Mouse (Mus musculus) olfactory bulb, adult 2 months (tissue): Measurements from ENCODE around the gene Ramp1. TPM values are rescaled to one million over a fixed set of nuclear protein-coding genes. Genes with fewer than 3 reads are reported as not detected.

Experiments used
- H3K27ac ChIP-seq: fragments of 200-500 bp; 2 replicates; pipeline ENCODE4 v1.5.1; 2012; ENCODE audit warnings: low read depth, low read length; ENCODE audit not compliant: insufficient read depth
- H3K4me1 ChIP-seq: fragments of 200-500 bp; 2 replicates; pipeline ENCODE4 v1.6.1; 2012; ENCODE audit warnings: low read length; ENCODE audit not compliant: control insufficient read depth, insufficient read depth
- H3K4me3 ChIP-seq: fragments of 200-500 bp; 2 replicates; pipeline ENCODE4 v1.5.1; 2012; ENCODE audit warnings: mild to moderate bottlenecking, low read depth, low read length, moderate library complexity; ENCODE audit not compliant: insufficient read depth
- CTCF ChIP-seq: fragments of 200-500 bp; IDR thresholded peaks from 2 replicates; pipeline ENCODE4 v1.5.1; 2012; ENCODE audit warnings: low read depth, mild to moderate bottlenecking, low read length, moderate library complexity; ENCODE audit not compliant: insufficient read depth
- POLR2A ChIP-seq: fragments of 200-500 bp; IDR thresholded peaks from 2 replicates; pipeline ENCODE4 v1.6.1; 2012; ENCODE audit warnings: mild to moderate bottlenecking, low read depth, low read length, moderate library complexity; ENCODE audit not compliant: insufficient read depth
- WGBS: fragments of 180-500 bp; shearing (Covaris S2); methylation state at CpG from one replicate; pipeline ENCODE4 v1.1.7; 2018; 5-methylcytosine and 5-hydroxymethylcytosine counted together
- polyA plus RNA-seq: library from polyadenylated mRNA; stranded (reverse); fragments of >200 nt; gene quantifications from 2 replicates; pipeline ENCODE4 v1.2.4, GENCODE M21; 2012; ENCODE audit warnings: low replicate concordance; ENCODE audit not compliant: missing spikeins, insufficient read depth, insufficient read length

Ramp1 gene
- polyA plus RNA-seq: not detected in 2 replicates

DNA sequence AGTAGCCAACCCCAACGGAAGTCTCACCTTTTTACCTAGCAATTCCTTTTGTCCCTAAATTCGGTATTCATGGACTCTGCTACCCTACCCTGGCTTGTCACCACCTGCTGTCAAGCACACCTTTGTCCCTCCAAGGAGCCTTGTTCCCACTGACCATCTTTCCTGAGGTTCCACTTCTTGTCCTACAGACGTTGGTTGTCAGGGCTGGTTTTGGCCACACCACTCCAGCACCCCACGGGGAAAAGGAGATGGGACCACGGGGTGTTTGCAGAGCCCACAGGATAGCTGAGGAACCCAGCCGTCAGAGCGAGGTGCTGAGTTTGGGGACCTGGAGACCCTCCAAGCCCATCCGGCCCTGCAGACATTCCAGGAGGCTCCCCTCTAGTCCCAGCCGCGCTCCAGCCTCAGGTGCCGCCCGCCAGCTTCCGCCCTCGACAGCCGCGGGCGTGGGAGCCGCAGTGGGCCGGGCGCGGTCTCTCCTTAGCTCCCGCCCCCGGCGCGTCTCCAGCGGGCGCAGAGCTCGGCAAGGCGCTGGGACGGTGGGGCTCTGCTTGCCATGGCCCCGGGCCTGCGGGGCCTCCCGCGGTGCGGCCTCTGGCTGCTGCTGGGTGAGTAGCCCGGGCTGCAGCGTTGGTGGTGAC is at the start of gene Ramp1:
Ramp1 (plus strand) TSS at position 290 of the 641 bp plus-strand sequence.
- peak within 1 kb of the TSS; percentile 32 for H3K27ac ChIP-seq
- peak within 1 kb of the TSS; percentile 70 for H3K4me3 ChIP-seq
- no peak for TF ChIP-seq CTCF
- TF ChIP-seq POLR2A: 0 out of 2 replicates have a peak, but pooled peaks have one; percentile 22
- WGBS: 4% methylated on average over 37 of the region's 37 CpGs
- H3K4me1 ChIP-seq: peaks cover 16% of the 10 kb centered on the region

DNA sequence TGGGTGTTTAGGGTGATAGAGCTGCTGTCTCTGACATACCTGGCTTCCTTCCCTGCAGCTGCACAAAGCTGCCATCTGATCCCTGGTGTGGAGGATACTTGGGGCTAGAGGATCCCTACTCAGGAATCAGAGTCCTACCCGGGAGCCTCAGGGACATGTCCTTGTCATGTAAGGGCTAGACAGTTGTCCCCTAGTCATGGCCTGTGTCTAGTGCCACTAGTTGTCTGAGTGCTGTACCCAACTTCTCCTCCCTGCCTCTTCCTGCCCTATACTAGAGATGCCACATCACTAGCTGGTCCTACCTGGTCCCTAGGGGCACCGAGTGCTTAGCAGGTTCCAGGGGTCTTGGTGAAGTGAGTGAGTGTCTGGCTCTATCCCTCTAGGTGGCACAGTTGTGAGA is 42.6 kb upstream of the Ramp1 start:
- no peak for TF ChIP-seq POLR2A
- TF ChIP-seq CTCF: no peak
- Histone ChIP-seq H3K4me1 (no peaks in the 10 kb centered on the region), H3K4me3 (no peak overlapping the region), H3K27ac (no peak overlapping the region)
- WGBS: 86% methylated on average over 2 of the region's 2 CpGs

DNA sequence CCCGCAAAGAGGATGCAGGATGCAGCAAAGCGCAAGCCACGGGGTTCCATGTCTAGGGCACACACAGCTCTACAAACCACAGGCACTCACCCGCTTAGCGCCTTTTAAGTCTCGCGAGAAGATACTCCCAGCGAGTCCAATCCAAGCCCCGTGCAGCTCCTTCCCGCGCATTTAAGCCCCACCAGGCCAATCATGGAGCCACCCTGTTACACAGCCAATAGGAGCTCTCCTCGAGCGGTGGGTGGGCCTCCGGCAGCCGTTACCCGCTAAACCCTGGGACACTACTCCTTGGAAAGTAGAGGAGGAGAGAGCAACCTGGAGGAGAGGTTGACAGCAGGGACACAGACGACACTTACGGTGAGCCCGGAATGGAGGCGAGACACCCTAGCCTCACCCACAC is 34.8 kb upstream of the Ramp1 start, which contains the start of gene Rbm44:
Rbm44 (plus strand) TSS at position 277 of the 400 bp plus-strand sequence.
- TF ChIP-seq POLR2A (no peak), CTCF (no peak)

DNA sequence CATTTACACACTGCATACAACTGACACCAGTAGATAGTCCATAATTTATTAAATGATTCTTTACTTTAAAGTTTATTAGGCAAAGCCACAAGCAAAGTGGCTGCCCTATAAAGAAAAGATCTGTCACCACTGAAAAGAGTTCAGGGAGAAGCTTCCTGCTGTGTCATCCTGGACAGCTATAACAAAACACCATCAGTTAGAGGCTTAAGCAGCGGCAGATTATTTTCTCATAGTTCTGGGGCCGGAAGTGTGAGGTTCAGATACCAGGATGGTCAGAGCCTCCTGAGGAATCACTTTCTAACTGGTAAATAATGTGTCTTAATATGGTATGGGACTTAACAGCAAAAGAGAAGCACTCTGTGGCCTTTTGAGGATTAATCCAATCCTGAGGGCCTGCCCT is 28.1 kb upstream of the Ramp1 start:
- WGBS: 72% methylated on average over 2 of the region's 2 CpGs
- no peak for TF ChIP-seq CTCF
- TF ChIP-seq POLR2A: no peak
- H3K4me3 ChIP-seq: no peak overlapping the region
- H3K27ac ChIP-seq: no peak overlapping the region
- H3K4me1 ChIP-seq: no peaks in the 10 kb centered on the region

More for the DNA sequence above, 34.8 kb upstream of the Ramp1 start, which contains the start of gene Rbm44:
- Histone ChIP-seq H3K4me1 (no peaks in the 10 kb centered on the region), H3K27ac (no peak within 1 kb of the TSS), H3K4me3 (no peak within 1 kb of the TSS)
- WGBS: 77% methylated on average over 20 of the region's 20 CpGs

DNA sequence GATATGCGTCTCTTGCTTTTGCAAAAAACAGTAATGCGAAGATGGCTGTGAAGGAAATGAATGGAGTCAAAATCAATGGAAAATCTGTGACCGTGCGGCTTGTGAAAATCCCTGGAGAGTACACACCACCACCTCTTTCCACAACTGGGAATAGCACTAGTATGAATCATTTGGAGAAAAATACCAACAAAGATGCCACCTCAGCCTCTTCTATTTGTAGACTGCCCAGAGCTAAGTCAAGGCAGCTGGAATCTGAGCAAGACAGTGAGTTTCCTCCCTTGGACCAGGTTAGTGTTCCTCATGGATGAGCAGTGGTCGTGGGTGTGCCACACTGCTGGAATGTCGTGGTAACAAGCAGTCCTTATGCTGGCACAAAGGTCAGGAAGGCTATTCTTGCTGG is 12.8 kb upstream of the Ramp1 start:
- H3K27ac ChIP-seq: no peak overlapping the region
- H3K4me3 ChIP-seq: no peak overlapping the region
- no peaks in the 10 kb centered on the region for H3K4me1 ChIP-seq
- TF ChIP-seq POLR2A (no peak), CTCF (no peak)
- 63% methylated on average over 6 of the region's 6 CpGs for WGBS

DNA sequence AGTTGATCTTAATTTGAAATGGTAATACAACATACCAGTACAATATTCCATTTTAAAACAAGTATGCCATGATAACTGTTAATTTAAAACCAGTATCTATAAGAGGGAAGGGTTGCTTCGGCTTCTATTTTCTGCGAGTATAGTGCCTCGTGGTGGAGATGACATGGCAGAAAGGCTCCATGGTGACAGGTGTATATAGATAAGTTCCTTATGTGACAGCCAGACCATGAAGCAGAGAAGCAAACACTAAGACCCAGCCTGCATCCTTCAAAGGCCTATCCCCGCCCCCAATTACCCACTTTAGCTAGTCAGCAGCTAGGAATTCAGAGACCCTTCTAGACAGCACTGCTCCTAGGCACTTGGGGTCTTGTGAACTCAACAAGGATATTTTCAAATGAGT is 10.5 kb upstream of the Ramp1 start:
- H3K27ac ChIP-seq: no peak overlapping the region
- TF ChIP-seq CTCF: no peak
- TF ChIP-seq POLR2A: no peak
- no peaks in the 10 kb centered on the region for H3K4me1 ChIP-seq
- 93% methylated on average over 4 of the region's 4 CpGs for WGBS
- no peak overlapping the region for H3K4me3 ChIP-seq

DNA sequence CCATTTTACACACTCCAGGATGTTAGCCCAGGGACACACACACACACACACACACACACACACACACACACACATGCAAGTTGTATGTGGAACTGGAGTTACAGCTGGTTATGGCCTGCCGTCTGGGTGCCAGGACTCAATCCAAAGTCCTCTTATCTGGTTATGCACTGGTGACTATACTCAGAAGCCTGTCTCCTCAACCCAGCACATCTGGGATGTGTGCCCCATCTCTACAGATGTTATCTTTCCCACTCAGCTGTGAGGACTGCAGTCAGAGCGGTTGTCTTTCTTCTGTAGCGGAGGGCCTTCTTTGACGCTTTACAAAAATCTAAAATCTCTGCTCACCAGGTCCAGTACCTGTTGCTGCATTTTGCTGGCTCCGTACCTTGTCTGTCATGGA is 4.8 kb upstream of the Ramp1 start:
- Histone ChIP-seq H3K27ac (no peak overlapping the region), H3K4me3 (no peak overlapping the region), H3K4me1 (peaks cover 6% of the 10 kb centered on the region)
- no peak for TF ChIP-seq POLR2A
- TF ChIP-seq CTCF: no peak
- 98% methylated on average over 5 of the region's 5 CpGs for WGBS

DNA sequence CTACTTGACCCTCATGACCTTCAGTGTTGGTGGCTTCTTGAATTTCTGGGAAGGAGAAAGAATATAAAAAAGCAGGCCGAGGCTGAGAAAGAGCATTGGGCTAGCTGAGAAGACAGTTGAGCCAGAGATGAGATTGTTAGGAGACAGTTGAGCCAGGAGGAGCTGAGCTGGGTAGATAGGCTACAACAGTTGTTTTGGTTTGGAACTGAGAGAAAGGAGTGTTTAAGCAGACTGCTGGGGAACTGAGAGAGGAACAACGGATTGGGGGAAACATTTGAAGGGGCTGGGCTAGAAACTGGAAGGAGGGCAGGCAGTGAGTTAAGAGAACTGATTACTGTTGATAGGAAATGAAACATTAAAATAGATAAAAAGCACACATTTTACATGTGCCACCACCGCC is 3.6 kb upstream of the Ramp1 start:
- no peak for TF ChIP-seq POLR2A
- TF ChIP-seq CTCF: no peak
- H3K27ac ChIP-seq: no peak overlapping the region
- peaks cover 14% of the 10 kb centered on the region for H3K4me1 ChIP-seq
- WGBS: 72% methylated on average over 3 of the region's 3 CpGs
- no peak overlapping the region for H3K4me3 ChIP-seq

DNA sequence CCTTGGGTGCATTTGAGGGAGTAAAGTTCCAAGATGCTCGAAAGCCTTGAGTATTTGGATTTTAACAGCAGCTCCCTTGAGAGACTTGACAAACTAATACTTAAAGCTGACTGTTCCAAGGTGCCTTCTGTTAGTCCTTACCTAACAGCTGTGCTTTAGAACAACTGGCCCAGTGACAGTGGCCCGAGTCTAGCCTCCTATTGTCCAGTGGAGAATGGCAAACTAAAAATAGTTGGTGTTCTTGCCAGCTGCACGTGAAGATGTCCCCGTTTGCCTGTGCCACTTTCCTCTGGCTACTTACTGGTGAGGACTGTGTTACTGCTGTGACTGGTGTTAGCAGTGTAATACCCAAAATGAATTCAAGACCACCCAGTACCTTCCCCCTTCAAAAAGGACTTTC is 2.8 kb upstream of the Ramp1 start:
- WGBS: 69% methylated on average over 4 of the region's 4 CpGs
- Histone ChIP-seq H3K27ac (no peak overlapping the region), H3K4me1 (peaks cover 14% of the 10 kb centered on the region), H3K4me3 (no peak overlapping the region)
- TF ChIP-seq POLR2A (no peak), CTCF (no peak)
